Mouse (Mus musculus) hindbrain, embryonic 10.5 days (tissue): Measurements from ENCODE around the gene Cadm2. TPM values are rescaled to one million over a fixed set of nuclear protein-coding genes. Genes with fewer than 3 reads are reported as not detected.

Experiments
- DNase-seq: peaks from one replicate; pipeline ENCODE4 v3.0.0-alpha.2; 2017; ENCODE audit warnings: low spot score
- H3K27ac ChIP-seq: fragments of 300-500 bp; sonication (generic); 2 replicates; pipeline ENCODE4 v1.5.1; 2016; ENCODE audit warnings: mild to moderate bottlenecking, moderate library complexity
- H3K27me3 ChIP-seq: fragments of 300-500 bp; sonication (generic); 2 replicates; pipeline ENCODE4 v1.6.1; 2016; ENCODE audit warnings: mild to moderate bottlenecking; ENCODE audit not compliant: poor library complexity, insufficient read depth, severe bottlenecking
- H3K36me3 ChIP-seq: fragments of 300-500 bp; sonication (generic); 2 replicates; pipeline ENCODE4 v1.6.1; 2016; ENCODE audit warnings: mild to moderate bottlenecking, moderate library complexity
- H3K4me1 ChIP-seq: fragments of 300-500 bp; sonication (generic); replicated peaks from 2 replicates; pipeline ENCODE4 v1.6.1; 2016; ENCODE audit warnings: mild to moderate bottlenecking
- H3K4me3 ChIP-seq: fragments of 300-500 bp; sonication (generic); 2 replicates; pipeline ENCODE4 v1.5.1; 2016; ENCODE audit warnings: mild to moderate bottlenecking, moderate library complexity
- H3K9me3 ChIP-seq: fragments of 300-500 bp; sonication (generic); 2 replicates; pipeline ENCODE4 v1.6.1; 2016; ENCODE audit warnings: mild to moderate bottlenecking, moderate library complexity
- WGBS: fragments of 180-500 bp; shearing (Covaris S2); methylation state at CpG from one replicate; pipeline ENCODE4 v1.1.7; 2016; 5-methylcytosine and 5-hydroxymethylcytosine counted together
- polyA plus RNA-seq: library from polyadenylated mRNA; unstranded; fragments of >200 nt; fragmentation: Nextera tagmentation; extraction: Ambion mirVana; gene quantifications from 2 replicates; pipeline ENCODE4 v1.2.1, GENCODE M21; 2016

The Cadm2 gene
- 1.0 and 4.8 TPM in 2 replicates for polyA plus RNA-seq

- H3K27ac ChIP-seq: peak within 1 kb of the TSS; percentile 82
- H3K4me3 ChIP-seq: peak within 1 kb of the TSS; percentile 76
- under 1% methylated on average over 30 of the region's 35 CpGs for WGBS
- H3K9me3 ChIP-seq: no peaks in the 10 kb centered on the region
- H3K36me3 ChIP-seq: no peaks in the 10 kb centered on the region
- peaks cover 34% of the 10 kb centered on the region for H3K27me3 ChIP-seq
- DNase-seq: peak; percentile 95
- H3K4me1 ChIP-seq: peaks cover 18% of the 10 kb centered on the region; the same call in 1 of the 2 replicates
Measured at GRCm38 (mm10) chr16:67620826-67621505, at the start of gene Cadm2. Cadm2 (minus strand) TSS chr16:67620908.

- Histone ChIP-seq H3K4me1 (no peaks in the 10 kb centered on the region), H3K27ac (no peak overlapping the region), H3K4me3 (no peak overlapping the region), H3K27me3 (no peaks in the 10 kb centered on the region), H3K9me3 (no peaks in the 10 kb centered on the region), H3K36me3 (no peaks in the 10 kb centered on the region)
- no peak for DNase-seq
- WGBS: 95% methylated on average over 3 of the region's 3 CpGs
Measured at GRCm38 (mm10) chr16:67646930-67647329, 26.2 kb upstream of the Cadm2 start.

- no peak for DNase-seq
- 87% methylated on average over 4 of the region's 4 CpGs for WGBS
Measured at GRCm38 (mm10) chr16:67643651-67644050, 22.9 kb upstream of the Cadm2 start.

GRCm38 (mm10) chr16:67619906-67620781 is 564 bp downstream of the Cadm2 start:
- H3K4me1 ChIP-seq: peaks cover 18% of the 10 kb centered on the region; the same call in 1 of the 2 replicates
- H3K27ac ChIP-seq: peak overlapping the region; percentile 82
- DNase-seq: peak; percentile 69
- WGBS: under 1% methylated on average over 61 of the region's 61 CpGs
- peak overlapping the region; percentile 76 for H3K4me3 ChIP-seq
- no peaks in the 10 kb centered on the region for H3K9me3 ChIP-seq
- H3K27me3 ChIP-seq: peaks cover 36% of the 10 kb centered on the region
- H3K36me3 ChIP-seq: no peaks in the 10 kb centered on the region

More at GRCm38 (mm10) chr16:67643651-67644050, 22.9 kb upstream of the Cadm2 start:
- Histone ChIP-seq H3K9me3 (no peaks in the 10 kb centered on the region), H3K27me3 (no peaks in the 10 kb centered on the region), H3K4me3 (no peak overlapping the region), H3K36me3 (no peaks in the 10 kb centered on the region), H3K27ac (no peak overlapping the region), H3K4me1 (no peaks in the 10 kb centered on the region)

DNA sequence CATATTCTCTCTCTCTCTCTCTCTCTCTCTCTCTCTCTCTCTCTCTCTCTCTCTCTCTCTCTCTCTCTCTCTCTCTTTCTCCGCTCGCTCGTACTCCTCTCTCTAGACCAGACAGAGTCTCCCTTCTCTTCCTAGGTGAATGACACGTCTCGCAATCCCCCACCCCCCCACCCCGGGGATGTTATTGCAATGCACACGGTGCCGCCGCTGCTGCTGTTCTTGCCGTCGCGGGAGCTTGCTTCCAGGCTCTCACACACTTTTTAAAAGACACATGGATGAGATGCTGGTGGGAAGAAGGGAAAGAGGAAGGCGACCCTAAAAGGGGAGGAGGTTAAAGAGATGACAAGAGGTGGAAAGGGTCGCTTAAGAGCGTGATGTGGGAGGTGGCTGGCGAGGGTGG is 1.3 kb downstream of the Cadm2 start:
- peaks cover 36% of the 10 kb centered on the region for H3K27me3 ChIP-seq
- peaks cover 18% of the 10 kb centered on the region; the same call in 1 of the 2 replicates for H3K4me1 ChIP-seq
- H3K36me3 ChIP-seq: no peaks in the 10 kb centered on the region
- H3K27ac ChIP-seq: peak overlapping the region; percentile 82; the same call in 1 of the 2 replicates
- no peak for DNase-seq
- no peaks in the 10 kb centered on the region for H3K9me3 ChIP-seq
- H3K4me3 ChIP-seq: peak overlapping the region; percentile 76
- under 1% methylated on average over 16 of the region's 16 CpGs for WGBS

- Histone ChIP-seq H3K27ac (no peak overlapping the region), H3K4me1 (peaks cover 18% of the 10 kb centered on the region; the same call in 1 of the 2 replicates), H3K36me3 (no peaks in the 10 kb centered on the region), H3K9me3 (no peaks in the 10 kb centered on the region), H3K27me3 (peaks cover 36% of the 10 kb centered on the region), H3K4me3 (peak overlapping the region; percentile 76)
- WGBS: 5% methylated on average over 13 of the region's 13 CpGs
- DNase-seq: peak; percentile 27
Measured at GRCm38 (mm10) chr16:67618817-67619216, 1.9 kb downstream of the Cadm2 start.

DNA sequence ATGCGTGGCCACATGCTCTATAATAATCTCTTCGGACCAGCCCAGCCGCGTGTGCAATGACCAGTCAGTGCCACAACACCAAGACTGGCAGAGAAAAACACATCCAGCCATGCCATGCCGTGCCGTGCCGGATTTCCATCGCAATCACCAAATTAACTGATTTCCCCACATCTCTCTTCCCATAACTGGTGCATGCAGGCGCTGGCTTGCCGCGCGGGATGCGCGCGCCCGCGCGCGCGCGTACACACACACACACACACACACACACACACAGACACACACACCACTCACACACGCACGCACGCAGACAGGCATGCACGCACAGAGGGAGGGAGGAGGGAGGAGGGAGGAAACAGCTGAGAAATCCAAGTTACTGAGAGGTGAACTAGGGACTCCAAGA is 2.9 kb downstream of the Cadm2 start:
- 1% methylated on average over 25 of the region's 25 CpGs for WGBS

DNA sequence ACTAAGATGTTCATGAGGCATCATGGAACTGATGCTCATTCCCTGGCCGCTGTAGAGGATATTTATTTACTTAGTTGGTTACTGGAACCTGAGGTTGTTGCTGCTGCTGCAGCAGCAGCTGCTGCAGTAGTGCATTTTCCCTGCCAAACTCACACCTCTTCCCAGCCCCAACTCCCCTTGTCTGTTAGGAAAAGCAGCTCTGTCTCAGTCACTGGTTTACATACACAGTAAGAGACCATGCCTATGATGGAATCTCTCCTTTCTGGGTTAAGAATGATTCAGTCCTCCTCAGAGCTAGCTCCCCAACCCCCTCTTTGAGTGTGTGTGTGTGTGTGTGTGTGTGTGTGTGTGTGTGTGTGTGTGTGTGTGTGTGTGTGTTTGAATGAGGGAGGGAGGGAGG is 3.5 kb downstream of the Cadm2 start:
- Histone ChIP-seq H3K4me3 (peak overlapping the region; percentile 52), H3K4me1 (peaks cover 18% of the 10 kb centered on the region; the same call in 1 of the 2 replicates), H3K36me3 (no peaks in the 10 kb centered on the region), H3K27ac (no peak overlapping the region), H3K27me3 (peaks cover 36% of the 10 kb centered on the region), H3K9me3 (no peaks in the 10 kb centered on the region)
- DNase-seq: no peak
- WGBS: 22% methylated on average over 1 of the region's 1 CpGs

More for the DNA sequence above, 2.9 kb downstream of the Cadm2 start:
- peak overlapping the region; percentile 52 for H3K4me3 ChIP-seq
- peaks cover 36% of the 10 kb centered on the region for H3K27me3 ChIP-seq
- no peaks in the 10 kb centered on the region for H3K36me3 ChIP-seq
- 0 out of 2 replicates have a peak overlapping the region, but pooled peaks have one; percentile 3 for H3K27ac ChIP-seq
- DNase-seq: peak; percentile 57
- H3K9me3 ChIP-seq: no peaks in the 10 kb centered on the region
- H3K4me1 ChIP-seq: peaks cover 18% of the 10 kb centered on the region; the same call in 1 of the 2 replicates

DNA sequence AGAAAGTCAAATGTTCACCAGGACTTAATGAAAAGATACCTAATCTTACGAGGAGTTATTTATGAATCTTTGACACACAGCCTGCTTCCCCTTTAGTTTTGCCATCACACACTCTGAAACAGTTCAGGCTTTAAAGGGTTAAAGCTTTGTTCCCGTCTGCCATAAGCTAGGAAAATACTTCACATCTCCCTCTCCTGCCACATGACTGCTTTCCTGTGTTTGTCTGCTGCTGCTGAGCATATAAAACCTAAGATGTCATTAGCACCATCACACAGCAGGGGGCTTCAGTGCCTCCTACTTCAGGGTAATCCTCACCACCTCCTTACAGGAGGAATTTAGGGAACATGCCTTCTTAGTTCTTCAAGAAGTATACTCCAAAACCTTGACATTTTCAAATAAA is 6.8 kb downstream of the Cadm2 start:
- DNase-seq: peak; percentile 31
- Histone ChIP-seq H3K27me3 (peaks cover 26% of the 10 kb centered on the region), H3K27ac (no peak overlapping the region), H3K36me3 (no peaks in the 10 kb centered on the region), H3K9me3 (no peaks in the 10 kb centered on the region), H3K4me3 (no peak overlapping the region), H3K4me1 (peaks cover 12% of the 10 kb centered on the region; the same call in 1 of the 2 replicates)
- 43% methylated on average over 2 of the region's 2 CpGs for WGBS

DNA sequence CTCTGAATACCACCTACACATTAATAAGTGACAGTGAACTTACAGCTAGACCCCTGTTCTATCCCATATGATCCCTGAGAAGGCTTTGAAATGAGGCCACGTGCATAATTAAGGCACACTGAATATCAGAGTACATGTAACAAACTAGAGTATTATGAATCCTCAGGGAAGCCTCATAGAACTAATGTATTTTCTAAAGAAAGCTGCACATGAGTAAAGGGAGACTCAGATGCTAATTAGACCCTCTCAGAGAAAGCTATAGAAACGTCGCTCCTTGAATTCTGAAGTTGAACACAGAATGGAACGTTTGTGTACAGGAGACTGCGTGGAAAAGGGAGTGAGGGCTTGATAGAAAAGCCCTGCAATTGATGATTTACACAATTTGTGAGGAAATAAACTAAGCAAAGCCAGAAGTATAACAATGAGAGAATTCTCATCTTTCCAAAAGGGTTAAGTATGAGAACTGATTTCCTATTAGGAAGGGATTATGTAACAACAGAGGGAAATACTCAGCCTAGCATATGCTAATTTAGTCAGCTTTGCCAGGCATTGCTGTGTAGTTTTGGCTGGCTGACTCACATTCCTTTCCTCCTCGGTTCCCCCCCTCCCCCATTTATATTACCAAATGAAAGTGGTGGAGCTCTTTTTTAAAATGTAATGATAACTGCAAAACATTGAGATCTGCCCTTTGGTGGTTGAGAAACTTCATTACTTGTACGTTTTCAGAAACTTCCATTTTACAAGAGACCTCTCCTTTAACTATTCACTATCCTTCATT is 9.6 kb downstream of the Cadm2 start:
- no peak overlapping the region for H3K4me3 ChIP-seq
- peaks cover 7% of the 10 kb centered on the region; the same call in 1 of the 2 replicates for H3K4me1 ChIP-seq
- H3K27me3 ChIP-seq: peaks cover 3% of the 10 kb centered on the region; the same call in 1 of the 2 replicates
- H3K9me3 ChIP-seq: no peaks in the 10 kb centered on the region
- H3K27ac ChIP-seq: no peak overlapping the region
- no peak for DNase-seq
- H3K36me3 ChIP-seq: no peaks in the 10 kb centered on the region
- 37% methylated on average over 7 of the region's 7 CpGs for whole genome bisulfite sequencing

- WGBS: 88% methylated on average over 4 of the region's 4 CpGs
- no peak for DNase-seq
Measured at GRCm38 (mm10) chr16:67609116-67609515, 11.6 kb downstream of the Cadm2 start.

DNA sequence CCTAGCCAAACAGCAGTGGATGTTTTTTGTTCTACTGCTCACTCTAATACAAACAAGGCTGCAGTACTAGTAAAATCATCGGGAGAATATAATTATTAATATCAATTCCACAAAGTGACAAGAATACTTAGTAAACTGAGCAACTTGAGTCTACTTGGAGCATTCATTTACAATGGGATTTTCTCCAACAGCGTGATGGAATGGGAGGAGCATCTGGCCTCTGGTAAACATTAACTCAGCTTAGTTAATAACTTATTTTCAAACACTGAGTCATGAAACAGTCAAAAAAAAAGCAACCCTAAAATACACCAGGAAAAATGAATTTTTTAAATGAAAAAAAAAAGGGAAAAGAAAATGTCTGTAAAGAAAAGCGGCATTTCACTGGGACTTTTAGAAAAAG is 12.2 kb downstream of the Cadm2 start:
- Histone ChIP-seq H3K27me3 (no peaks in the 10 kb centered on the region), H3K4me1 (peaks cover 7% of the 10 kb centered on the region; the same call in 1 of the 2 replicates), H3K9me3 (no peaks in the 10 kb centered on the region), H3K4me3 (no peak overlapping the region), H3K27ac (no peak overlapping the region), H3K36me3 (no peaks in the 10 kb centered on the region)
- no peak for DNase-seq
- WGBS: 84% methylated on average over 3 of the region's 3 CpGs

More at GRCm38 (mm10) chr16:67609116-67609515, 11.6 kb downstream of the Cadm2 start:
- Histone ChIP-seq H3K9me3 (no peaks in the 10 kb centered on the region), H3K36me3 (no peaks in the 10 kb centered on the region), H3K27me3 (no peaks in the 10 kb centered on the region), H3K27ac (no peak overlapping the region), H3K4me3 (no peak overlapping the region), H3K4me1 (peaks cover 7% of the 10 kb centered on the region; the same call in 1 of the 2 replicates)
